Mouse (Mus musculus) left cerebral cortex, postnatal 36 days (tissue): ENCODE measurements around the gene Golim4. TPM values are rescaled to one million over a fixed set of nuclear protein-coding genes. Genes with fewer than 3 reads are reported as not detected.

Source experiments
- DNase-seq, 2 experiments: peaks; one replicate each; pipeline ENCODE4 v3.0.0; 2021 to 2022; ENCODE audit warnings: low spot score in 2 of 2, mixed read lengths in 1 of 2
- intact Hi-C: fragments of 180-260 bp; cut with DNase I; formaldehyde crosslinking; loops from one replicate; pipeline ENCODE4 v1.15.1; 2025
- total RNA-seq, 2 experiments: library from RNA; stranded (reverse); gene quantifications; 2 replicates each; pipeline ENCODE4 v1.2.3; 2021

Gene Golim4
- total RNA-seq, 2 experiments from 2014 or later: 20.6 to 22.8 TPM

DNA sequence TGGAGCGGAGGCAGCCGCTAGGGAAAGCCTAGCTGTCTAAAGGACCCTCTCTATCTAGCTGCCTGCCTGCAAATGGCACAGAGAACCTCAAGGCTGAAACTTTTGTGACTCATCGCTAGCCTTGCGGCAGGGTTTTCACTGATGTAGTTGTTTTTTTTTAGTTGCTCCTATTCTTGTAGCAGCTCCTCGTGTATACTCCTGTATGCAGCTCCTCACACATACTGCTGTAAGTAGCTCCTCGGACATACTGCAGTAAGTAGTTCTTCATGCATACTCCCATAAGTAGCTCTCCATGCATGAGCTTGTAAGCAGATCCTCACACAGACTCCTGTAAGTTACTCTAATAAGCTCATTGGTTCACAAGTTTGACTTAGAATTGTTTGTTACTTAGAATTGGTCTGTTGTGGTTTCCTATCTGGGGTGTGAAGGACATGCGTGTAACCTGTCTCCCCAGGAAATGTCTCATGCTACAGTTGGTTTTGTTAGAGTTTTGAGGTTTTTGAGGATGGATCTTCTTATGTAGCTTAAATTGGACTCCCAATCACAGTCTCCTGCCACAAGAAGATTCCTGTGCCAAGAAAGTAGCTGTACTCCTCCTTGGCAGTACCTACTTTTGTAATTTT is 26.7 kb downstream of the Golim4 start:
- no peak for DNase-seq
- intact Hi-C loops: no loop called here

DNA sequence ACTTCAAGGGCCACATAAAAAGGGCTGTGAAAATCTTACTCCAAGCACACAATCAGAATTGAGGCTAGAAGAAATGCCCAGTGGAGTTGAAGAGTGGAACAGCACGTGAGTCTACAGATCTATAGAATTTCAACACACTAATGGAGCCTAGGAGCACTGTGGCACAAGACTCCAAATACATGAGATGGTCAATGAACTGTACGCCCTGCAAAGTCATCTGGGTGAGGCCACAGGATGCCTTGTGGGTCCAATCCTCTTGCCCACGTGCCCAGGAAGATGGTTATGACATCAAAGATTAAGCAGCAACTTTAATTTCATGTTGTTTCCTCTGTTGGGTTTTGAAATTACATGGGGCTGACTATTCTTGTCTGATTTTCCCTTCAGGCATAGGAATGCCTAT is 30.4 kb downstream of the Golim4 start:
- intact Hi-C loops: no loop called here
- no peak for DNase-seq

DNA sequence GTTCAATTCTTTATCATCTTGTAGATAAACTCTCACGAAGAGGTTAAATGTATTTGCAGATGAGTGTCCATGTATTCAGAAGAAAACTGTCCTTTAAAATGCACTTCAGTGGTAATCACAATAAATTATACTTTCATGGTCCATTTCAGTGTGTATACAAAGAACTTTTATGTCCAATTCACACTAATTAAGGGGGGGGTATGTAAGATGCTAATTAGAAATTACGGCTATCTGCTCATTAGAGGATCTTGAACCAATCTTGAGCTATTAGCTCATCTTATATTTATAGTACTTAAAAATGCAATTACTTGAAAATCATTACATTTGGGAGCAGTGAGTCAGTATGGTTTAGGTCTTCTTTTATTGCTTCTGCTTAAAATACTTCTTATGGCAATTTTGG is 31.6 kb downstream of the Golim4 start:
- intact Hi-C loops: no loop called here
- DNase-seq: no peak

DNA sequence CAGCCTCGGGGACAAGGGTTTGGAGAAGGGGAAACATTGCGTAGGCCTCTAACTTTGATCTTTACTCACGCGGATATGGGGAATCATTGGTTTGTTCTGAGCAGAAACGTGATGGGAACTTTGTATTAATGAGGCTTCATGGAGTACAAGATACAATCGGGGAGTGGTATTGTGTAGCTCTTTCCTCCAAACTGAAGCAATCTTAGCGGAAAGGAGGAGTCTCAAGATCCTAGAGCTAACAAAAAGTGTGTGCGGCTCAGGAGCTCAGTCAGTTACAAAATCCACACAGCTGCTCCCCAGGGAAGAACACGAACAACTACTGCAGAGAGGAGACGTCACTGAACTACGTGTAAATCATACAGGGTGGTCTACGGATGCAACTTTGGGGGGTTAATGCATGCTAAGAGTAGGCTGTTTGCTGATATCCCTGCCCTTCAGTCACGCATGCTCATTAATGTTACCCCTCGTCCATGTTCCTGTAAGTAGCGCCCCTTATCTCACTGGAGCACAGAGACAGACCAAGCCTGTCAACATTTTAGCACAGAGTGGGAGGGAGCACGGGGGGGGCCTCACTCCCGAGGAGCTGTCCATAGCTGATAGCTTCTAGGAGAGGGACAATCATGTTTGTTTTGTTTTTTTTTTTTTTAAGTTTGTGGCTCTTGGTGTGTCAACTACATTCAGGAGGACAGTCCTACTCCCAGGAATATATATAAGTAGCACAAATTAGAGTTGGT is 38.8 kb downstream of the Golim4 start:
- intact Hi-C loops: no loop called here
- DNase-seq: no peak

DNA sequence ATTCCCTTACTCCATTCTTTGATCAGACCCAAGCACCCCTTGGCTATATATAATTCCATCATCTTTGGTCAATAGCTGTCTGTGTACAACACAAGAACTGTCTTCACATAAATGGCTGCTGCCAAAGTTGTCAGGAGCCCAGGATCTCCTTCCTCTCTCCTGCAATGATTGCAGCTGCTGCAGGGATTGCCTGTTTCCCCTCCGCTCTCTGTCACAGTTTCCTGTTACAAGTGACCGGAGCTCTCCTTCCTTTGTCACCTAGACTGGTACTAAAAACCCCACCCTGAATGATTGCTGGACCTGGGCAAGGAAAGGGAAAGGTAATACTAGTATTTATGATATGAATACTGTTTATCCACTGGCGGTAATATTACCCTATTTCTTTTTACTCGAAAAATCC is 44.0 kb downstream of the Golim4 start:
- intact Hi-C loops: loop anchor here (5.0 kb wide), 1 partner anchor 45 kb away; the partner anchor contains the start of gene Golim4
- DNase-seq: no peak

DNA sequence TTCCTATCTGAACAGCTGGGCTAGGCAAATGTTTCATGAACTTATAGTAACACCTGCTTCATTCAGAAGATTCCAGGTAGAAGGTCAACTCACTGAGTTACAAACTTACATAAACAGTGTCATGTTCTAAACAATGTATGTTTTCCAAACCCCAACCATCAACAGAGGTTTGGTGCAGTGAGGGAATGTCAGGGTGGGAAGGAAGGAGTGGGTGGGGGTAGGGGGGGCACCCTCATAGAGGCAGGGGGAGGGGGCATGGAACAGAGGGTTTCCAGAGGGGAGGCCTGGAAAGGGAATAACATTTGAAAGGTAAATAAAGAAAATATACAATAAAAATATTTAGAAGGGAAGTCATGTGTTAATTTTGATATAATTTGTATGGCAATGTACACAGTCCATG is 46.0 kb downstream of the Golim4 start:
- intact Hi-C loops: loop anchor here (1.0 to 5.0 kb wide), 2 partner anchors 47 to 91 kb away; partner anchors contain the start of gene Golim4
- DNase-seq: no peak

DNA sequence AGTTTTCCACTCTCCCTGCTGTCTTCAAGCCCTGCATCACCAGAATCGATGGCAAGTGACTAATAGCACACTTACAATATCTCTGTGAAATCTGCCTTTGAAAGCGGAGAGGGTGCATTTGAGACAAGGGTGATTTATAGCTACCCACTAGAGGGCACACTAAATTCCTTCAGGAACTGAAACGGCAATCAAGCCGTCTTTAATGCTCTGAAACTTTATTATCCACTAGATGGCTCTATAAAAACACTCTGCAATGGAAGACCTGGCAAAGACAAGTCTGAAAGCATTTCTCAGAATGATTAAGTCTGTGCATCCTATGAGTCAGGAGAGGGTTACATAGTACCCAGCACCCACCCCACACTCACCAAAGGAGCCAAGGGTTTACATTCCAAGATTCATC is 46.5 kb downstream of the Golim4 start:
- intact Hi-C loops: loop anchor here (1.0 to 5.0 kb wide), 2 partner anchors 47 to 91 kb away; partner anchors contain the start of gene Golim4

DNA sequence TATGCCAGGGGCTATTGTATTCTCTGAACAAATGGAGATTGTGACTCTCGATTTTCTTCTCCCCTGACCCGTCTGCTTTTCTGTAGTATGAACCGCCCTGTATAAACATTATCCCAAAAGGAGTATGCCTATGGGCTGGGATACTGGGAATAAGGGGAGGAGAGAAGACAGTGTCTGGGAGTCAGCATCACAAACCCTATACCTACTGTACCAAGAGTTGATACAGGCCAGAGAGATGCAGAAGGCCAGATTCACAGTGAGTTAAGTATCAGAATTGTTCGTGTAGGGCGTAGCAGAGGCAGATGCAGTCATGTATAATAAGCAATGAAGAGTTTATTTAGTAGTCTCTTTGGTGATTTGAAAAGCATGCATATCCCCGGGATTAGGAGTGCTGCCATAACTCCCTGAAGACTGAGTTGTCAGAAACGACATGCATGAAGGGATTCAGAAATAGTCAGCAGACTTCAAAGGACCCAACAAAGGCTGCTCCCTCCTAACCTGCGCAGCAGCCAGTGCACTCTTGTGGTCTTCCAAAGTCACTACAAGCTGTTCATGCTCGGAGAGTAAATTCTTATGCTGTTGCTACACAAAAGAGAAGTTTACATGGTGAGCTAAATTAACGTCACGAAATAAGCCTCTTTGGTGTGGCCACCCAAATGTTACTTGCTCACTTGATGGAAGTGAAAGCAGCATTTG is 54.7 kb downstream of the Golim4 start:
- DNase-seq: no peak
- intact Hi-C loops: no loop called here

More for the DNA sequence above, 46.5 kb downstream of the Golim4 start:
- no peak for DNase-seq

DNA sequence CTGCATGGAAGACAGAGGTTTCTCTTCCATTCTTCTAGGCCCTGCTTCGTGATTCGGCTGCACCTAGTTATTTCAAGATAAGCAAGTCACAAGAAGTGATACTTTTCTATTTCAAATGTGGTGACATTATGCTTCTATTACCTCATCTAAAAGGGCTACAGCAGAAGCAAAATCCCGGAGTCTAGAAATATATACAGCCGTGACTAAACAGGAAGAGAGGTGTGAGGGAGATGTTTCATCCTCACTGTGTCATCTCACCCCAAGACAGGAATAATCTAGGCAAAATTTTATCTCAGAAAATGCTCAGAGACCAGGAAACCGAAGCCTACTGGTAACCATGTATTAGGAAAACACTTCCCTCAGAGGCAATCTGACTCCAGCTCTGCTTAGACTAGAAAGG is 61.7 kb downstream of the Golim4 start:
- intact Hi-C loops: no loop called here
- DNase-seq: no peak

DNA sequence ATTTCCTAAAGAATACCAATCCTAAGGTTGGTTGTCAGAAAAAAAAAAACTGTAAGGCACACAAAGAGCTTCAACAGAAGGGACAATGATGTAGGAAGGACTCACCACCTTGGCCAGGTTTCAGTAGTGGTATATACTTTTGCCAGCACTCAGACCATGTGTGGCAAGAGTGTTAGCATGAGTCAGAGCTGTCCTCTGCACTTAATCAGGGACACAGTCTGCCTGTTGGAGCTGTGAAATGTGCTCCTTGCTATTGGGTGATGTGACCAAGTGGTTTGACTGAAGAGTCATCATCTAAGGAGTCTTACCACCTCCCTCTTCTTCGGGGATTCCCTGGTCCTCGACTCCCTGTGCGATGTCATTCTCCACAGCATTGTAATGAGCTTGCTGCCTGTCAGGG is 65.2 kb downstream of the Golim4 start:
- no peak for DNase-seq
- intact Hi-C loops: no loop called here

DNA sequence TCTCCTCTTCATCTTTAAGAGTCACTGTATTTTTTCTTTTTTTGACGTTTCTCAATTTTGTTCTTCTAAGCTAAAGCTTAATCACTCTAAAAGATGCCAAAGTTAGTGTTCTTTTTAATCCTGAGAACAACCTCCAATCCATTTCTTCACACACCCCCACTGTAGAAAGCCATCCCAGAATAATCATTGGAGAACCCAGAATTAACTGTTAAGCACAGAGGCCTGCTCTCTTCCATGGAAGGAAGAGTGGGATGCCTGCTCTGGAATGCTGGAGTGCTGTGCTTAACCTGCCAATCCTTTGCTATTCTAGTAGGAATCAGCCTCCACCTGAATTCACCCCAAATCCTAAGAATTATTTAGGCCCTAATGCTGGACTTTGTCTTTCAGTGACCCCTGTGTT is 67.4 kb downstream of the Golim4 start:
- intact Hi-C loops: no loop called here
- DNase-seq: no peak

DNA sequence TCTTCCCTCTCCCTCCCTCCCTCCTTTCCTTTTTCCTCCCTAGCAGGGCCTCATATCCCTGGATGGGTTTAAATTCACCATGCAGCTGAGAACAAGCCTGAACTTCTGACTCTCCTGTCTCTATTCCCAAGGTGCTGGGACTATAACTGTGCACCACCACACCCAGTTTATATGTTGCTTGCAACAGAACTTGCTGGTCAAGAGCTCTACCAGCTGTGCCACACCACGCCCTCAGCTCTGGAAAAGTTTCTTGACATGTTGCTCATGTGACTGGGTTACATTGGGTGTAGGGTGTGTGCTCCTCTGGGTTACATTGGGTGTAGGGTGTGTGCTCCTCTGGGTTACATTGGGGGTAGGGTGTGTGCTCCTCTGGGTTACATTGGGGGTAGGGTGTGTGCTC is 75.2 kb downstream of the Golim4 start:
- intact Hi-C loops: no loop called here

DNA sequence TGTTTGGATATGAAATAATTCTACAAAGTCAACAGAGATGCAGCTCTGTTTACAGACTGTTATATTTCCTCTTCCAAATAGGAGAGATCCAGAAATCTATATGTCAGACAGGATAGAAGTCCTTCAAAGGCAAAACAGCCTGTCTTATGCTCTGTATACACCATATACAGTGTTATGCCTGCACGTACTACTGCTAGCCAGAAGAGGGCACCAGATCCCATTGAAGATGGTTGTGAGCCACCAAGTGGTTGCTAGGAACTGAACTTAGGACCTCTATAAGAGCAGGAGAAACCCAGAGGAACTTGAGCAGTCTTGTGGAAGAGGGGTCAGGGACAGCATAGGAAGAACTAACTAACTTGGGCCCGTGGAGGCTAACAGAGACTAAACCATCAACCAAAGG is 77.5 kb downstream of the Golim4 start:
- intact Hi-C loops: no loop called here
- DNase-seq: no peak

More for the DNA sequence above, 75.2 kb downstream of the Golim4 start:
- no peak for DNase-seq

DNA sequence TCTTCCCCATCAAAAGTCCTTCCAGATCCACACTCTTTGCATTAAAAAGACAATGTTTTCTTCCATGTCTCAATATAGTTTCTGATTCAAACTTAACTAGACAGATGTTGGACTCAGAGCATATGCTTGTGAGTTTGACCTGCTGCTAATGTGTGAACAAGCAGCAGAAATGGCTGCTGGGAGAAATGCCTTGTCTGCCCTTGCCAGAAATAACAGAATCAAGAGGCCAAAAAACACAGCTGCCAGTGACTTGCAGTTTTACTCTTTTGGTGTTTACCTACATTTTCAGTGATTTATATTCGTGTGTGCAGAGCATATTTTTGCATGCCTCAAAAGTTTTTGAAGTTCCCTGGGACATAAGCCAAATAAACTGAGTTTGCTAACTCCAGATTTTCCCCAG is 87.9 kb downstream of the Golim4 start:
- intact Hi-C loops: loop anchor here (10.0 kb wide), 1 partner anchor 654 kb away; no protein-coding TSS in a partner anchor
- no peak for DNase-seq

DNA sequence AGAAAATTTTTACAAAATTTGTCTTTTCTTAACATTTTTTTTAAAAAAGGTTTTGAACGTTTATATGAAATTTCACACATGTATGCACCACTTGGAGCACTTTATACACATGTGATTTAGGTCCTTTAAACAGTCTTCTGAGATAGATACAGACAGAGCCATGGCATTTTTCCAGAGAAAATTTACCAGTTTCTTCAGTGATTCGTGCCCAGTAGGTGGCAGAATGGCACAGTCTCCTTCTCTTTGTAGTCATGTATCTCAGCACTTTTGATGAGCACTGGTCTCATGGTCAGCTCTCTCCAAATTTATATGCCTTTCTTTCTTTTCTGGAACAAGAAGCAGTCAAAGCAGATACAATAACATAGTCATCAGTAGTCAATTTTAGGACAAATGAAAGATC is 92.5 kb downstream of the Golim4 start:
- DNase-seq: no peak
- intact Hi-C loops: loop anchor here (10.0 kb wide), 1 partner anchor 649 kb away; no protein-coding TSS in a partner anchor

DNA sequence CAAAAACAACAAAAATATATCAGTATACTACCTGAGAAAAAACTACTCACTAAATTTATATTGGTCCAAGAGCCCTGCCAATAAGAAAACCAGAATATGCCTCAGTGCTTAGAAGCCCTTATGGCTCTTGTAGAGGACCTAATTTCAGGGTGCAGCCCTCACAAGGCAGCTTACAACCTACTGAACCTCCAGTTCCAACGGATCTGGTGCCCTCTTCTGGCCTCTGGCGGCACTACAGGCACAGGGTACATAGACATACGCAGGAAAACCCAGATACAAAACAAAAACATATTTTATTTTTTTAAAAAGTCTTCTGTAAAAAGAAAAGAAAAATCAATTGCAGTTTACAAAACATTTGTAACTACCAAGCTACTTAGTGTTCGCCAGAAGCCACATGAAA is 95.1 kb downstream of the Golim4 start:
- intact Hi-C loops: loop anchor here (10.0 kb wide), 1 partner anchor 647 kb away; no protein-coding TSS in a partner anchor
- DNase-seq: no peak

DNA sequence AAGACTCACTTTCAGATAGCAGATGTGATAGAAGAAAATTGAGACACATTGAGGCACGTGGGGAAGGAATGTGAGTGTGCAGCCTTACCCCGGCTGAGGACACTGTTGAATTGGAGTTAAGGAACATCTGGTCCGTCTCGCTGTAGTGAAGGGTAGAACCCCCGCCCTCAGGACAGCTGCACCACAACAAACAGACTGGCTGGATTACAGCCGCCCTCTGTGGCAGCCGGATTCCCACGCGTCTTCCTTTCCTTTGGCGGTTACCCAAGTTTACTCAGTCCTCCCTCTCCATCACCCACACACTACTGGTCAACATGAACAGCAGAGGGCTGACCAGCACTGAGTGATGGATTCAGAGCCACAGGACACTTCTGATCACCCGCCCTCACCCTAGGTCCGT is 96.0 kb downstream of the Golim4 start:
- intact Hi-C loops: loop anchor here (10.0 kb wide), 1 partner anchor 646 kb away; no protein-coding TSS in a partner anchor
- no peak for DNase-seq

DNA sequence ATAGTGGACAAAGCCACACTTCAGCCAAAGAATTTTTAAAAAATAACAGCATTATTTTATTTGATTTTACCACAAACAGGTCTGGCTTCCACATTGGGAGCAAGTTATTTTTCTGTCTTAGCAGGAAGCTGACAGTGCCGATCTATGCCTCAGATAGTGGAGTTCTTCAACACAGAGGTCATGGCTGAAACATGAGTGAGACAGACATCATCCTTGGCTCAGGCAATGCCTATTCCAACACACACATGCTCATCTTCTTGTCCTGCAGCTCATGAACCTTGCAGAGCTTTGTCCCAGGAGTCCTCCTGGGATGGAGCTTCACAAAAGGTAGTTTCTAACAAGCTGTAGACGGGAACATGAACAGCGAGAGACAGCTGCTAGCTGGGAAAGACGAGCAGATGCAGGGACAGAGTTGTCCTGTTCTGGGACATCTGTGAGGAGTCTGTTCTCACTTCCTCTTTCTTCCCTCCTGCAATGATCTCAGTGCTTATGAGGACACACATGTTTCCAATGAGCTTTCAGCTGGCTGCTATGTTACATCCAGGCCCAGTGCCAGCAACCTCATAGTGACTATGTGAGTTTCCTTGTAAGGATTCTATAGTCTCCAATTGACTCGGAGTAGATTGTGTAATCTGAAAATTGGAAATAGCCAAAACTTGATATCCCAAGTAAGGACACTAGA is 121.3 kb downstream of the Golim4 start:
- DNase-seq: no peak

DNA sequence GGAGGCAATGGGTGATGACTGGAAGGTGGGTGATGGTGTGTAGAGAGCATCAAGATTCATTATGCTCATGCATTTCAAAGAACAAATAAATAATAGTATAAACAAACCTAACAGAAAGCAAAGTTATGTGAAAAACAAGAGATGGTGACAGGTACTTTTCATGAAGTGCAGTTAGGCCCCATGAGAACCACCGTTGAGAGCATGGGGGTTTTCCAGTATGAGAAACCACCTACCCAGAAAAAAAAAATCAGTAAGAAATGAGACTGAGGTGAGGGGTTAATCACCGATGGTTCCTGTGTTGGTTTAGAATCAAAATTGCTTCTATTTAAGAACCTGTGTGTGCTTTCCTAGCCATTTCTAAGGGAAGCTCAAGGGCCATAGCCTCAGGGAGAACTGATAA is 121.9 kb downstream of the Golim4 start:
- no peak for DNase-seq
- intact Hi-C loops: no loop called here

More for the DNA sequence above, 121.3 kb downstream of the Golim4 start:
- intact Hi-C loops: no loop called here
